Mouse (Mus musculus): ENCODE data around the gene Selenbp2. TPM values are rescaled to one million over a fixed set of nuclear protein-coding genes. Genes with fewer than 3 reads are reported as not detected.
"Not testable (repeated sequence)": the region's sequence is repeated elsewhere in the genome, so short reads cannot be mapped to it uniquely, and the experiment has no call there.

Selenbp2 gene
- polyA plus RNA-seq (2016; fragmentation: Nextera tagmentation; extraction: Ambion mirVana) = 0.18 and 0.20 TPM in 2 replicates

DNA sequence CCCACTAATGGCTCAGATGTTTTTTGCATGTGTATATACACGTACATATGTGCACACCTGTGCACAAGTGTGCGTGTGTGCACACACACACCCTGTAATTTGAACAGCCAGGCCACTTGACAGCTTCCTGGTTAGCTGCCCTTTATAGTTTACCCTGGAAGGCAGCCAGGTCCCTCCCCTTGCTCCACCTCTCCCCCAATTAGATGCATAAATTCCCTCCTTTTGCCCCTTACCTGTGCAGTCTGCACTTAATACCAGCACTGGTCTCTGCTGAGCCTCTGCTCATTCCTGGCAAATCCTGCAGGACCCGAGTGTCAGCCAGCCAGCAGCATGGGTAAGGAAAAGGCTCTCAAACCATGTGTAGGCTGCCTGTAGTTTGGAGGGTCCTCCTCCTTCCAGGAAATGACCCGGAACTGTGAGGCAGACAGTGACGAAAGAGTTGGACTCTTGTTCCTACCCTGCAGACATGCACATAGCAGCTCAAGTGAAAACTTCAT, at the start of gene Selenbp2:
Selenbp2 (plus strand) TSS at position 228 of the 497 bp plus-strand sequence.
- 38% methylated on average over 5 of the region's 5 CpGs for whole genome bisulfite sequencing
- peak; percentile 33; the same call in 1 of the 2 replicates for ATAC-seq (ENCODE audit: insufficient number of reproducible peaks, insufficient read depth, low FRiP score, low TSS enrichment, low read depth)

DNA sequence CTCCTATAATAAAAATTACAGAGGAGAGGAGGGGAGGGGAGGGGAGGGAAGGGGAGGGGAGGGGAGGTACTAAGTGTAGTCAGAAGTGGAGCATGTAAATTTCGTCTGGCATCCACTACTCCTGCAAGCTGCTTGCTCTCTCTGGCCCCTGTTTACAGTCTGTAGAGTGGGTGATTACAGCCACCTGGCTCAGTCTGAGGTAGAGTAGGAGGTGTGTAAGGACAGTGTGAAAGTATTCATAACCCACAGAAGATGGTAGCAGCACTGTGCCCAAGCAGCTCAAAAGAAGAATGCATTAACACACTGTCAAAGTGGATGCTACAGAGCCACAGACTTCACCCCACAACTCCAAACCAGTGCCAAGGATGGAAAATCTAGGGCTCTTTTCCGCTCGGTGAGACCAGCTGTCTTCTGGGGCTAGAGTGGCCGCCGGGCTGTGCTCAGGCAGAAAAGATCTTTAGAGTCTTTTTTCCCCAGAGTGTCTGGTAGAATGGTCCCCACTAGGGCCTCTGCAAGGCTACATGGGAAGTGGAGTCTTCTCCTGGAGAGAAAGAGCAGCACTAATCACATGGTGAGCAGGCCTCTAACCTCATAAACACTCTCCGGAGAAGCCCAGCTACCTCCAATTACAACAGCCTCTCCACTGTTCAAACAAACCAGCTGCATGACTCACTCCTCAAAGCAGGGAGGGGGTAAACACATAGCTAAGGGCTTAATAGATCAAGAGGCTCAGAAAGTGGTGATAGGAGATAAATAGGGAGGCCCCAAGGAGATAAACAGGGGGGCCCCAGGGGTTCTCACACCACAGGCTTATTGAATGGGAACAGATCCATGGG, 44.4 kb upstream of the Selenbp2 start:
- Histone ChIP-seq H3K4me3 (replicated peaks) (no peak overlapping the region), H3K9me3 (no peaks in the 10 kb centered on the region), H3K4me2 (0 out of 2 replicates have a peak overlapping the region, but pooled peaks have one; percentile 26), H3K4me1 (replicated peaks) (peaks cover 20% of the 10 kb centered on the region), H3K36me3 (no peaks in the 10 kb centered on the region), H3K27me3 (no peaks in the 10 kb centered on the region; the same call in 1 of the 2 replicates), H3K9ac (replicated peaks) (no peak overlapping the region; the same call in 1 of the 2 replicates), H3K27ac (peak overlapping the region; percentile 82)
- WGBS = 29% methylated on average over 6 of the region's 6 CpGs
- ATAC-seq (ENCODE audit: insufficient number of reproducible peaks, insufficient read depth, low FRiP score, low TSS enrichment, low read depth) = peak; percentile 76

More for the DNA sequence above, at the start of gene Selenbp2:
- no peak within 1 kb of the TSS for H3K4me2 ChIP-seq
- no peak within 1 kb of the TSS for H3K4me3 ChIP-seq (replicated peaks)
- H3K9me3 ChIP-seq = no peaks in the 10 kb centered on the region
- H3K9ac ChIP-seq (replicated peaks) = no peak within 1 kb of the TSS
- H3K27me3 ChIP-seq = no peaks in the 10 kb centered on the region
- H3K36me3 ChIP-seq = no peaks in the 10 kb centered on the region
- no peak within 1 kb of the TSS for H3K27ac ChIP-seq
- H3K4me1 ChIP-seq (replicated peaks) = peaks cover 15% of the 10 kb centered on the region

DNA sequence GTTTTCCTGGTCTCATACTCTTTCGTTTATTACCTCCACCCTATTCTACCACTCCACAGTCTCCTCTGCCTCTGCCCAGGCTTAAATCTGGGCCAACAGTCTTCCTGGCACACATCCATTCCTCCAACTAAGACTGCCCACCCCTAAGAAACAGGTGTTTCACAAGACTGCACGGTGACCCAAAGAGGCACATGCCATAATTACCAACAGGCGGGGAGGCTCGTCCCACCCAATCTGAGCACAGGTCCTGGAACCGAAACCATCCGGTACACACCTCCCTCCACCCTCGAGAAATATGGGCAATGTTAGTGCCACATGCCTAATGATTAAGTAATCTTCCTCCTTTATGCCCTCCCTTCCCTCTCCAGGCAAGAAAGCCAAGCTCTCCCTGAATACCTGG, 42.9 kb upstream of the Selenbp2 start:
- Histone ChIP-seq H3K4me3 (replicated peaks) (no peak overlapping the region), H3K9ac (replicated peaks) (no peak overlapping the region), H3K4me1 (replicated peaks) (peaks cover 20% of the 10 kb centered on the region), H3K36me3 (no peaks in the 10 kb centered on the region), H3K27me3 (no peaks in the 10 kb centered on the region; the same call in 1 of the 2 replicates), H3K9me3 (no peaks in the 10 kb centered on the region), H3K27ac (no peak overlapping the region), H3K4me2 (no peak overlapping the region)
- 51% methylated on average over 7 of the region's 7 CpGs for WGBS
- no peak for ATAC-seq (ENCODE audit: insufficient number of reproducible peaks, insufficient read depth, low FRiP score, low TSS enrichment, low read depth)

GRCm38 (mm10) chr3:94653967-94654366, 39.4 kb upstream of the Selenbp2 start:
- not testable (repeated sequence) for H3K9me3 ChIP-seq; H3K4me3 ChIP-seq (replicated peaks); H3K36me3 ChIP-seq; H3K27ac ChIP-seq; H3K9ac ChIP-seq (replicated peaks); H3K4me2 ChIP-seq; ATAC-seq (ENCODE audit: insufficient number of reproducible peaks, insufficient read depth, low FRiP score, low TSS enrichment, low read depth); H3K27me3 ChIP-seq
- H3K4me1 ChIP-seq (replicated peaks) = peaks cover 21% of the 10 kb centered on the region
- WGBS = 80% methylated on average over 1 of the region's 1 CpGs

DNA sequence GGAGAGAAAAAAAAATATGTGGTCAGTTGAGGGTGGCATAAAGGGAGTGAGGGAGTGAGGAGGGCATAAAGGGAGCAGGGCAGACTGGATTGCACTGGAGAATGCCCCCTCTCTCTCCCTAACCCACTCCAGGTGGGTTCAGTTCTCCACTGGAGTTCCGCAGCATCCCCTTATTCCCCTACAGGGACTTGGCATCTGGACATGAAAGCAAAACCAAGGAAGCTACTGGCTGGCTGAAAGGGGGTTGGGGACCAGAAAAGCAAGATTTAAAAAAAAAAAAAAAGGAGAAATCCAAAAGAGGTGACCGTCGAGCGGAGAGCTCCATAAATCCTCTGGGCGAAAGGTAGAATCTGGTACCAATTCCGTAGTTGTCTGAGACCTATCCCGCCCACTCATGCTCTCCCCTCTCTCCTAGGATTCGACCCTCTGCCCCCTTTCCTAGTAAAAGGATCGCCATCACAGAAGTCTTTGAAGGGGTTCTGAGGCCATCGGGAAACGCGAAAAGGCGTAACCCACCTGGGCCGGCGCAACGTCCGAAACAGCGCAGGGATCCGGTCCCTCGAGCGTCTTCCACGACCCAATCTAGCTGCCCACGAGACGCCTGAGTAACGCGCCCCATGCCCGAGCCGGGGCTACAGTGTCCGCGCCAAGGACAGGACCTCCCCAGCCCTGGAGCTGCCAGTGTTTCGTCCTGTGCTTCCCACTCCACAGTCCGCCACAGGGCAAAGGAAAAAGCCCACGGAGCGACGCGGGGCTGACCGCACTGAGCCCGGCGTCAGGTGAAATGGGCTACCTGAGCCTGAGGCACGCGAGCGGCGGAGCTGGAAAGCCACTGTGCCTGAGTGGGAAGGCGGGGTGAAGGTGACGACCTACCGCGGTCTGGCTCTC, 35.3 kb upstream of the Selenbp2 start:
- not testable (repeated sequence) for H3K27ac ChIP-seq; H3K9ac ChIP-seq (replicated peaks); H3K9me3 ChIP-seq; H3K36me3 ChIP-seq; H3K4me1 ChIP-seq (replicated peaks)
- peak; percentile 48 for ATAC-seq (ENCODE audit: insufficient number of reproducible peaks, insufficient read depth, low FRiP score, low TSS enrichment, low read depth)
- Histone ChIP-seq H3K4me2 (peak overlapping the region; percentile 67), H3K4me3 (replicated peaks) (peak overlapping the region; percentile 41), H3K27me3 (peaks cover 13% of the 10 kb centered on the region)
- 2% methylated on average over 27 of the region's 47 CpGs for WGBS

- WGBS = under 1% methylated on average over 22 of the region's 33 CpGs
- H3K36me3 ChIP-seq; H3K27ac ChIP-seq; H3K9me3 ChIP-seq; H3K9ac ChIP-seq (replicated peaks); H3K4me1 ChIP-seq (replicated peaks): not testable (repeated sequence)
- Histone ChIP-seq H3K4me3 (replicated peaks) (peak within 1 kb of the TSS; percentile 41), H3K27me3 (peaks cover 13% of the 10 kb centered on the region), H3K4me2 (peak within 1 kb of the TSS; percentile 67)
- ATAC-seq (ENCODE audit: insufficient number of reproducible peaks, insufficient read depth, low FRiP score, low TSS enrichment, low read depth) = peak; percentile 76
Measured at GRCm38 (mm10) chr3:94658740-94659095, 34.6 kb upstream of the Selenbp2 start, which contains the start of gene Tuft1. Gene Tuft1, minus strand, starts transcription at chr3:94658872.

DNA sequence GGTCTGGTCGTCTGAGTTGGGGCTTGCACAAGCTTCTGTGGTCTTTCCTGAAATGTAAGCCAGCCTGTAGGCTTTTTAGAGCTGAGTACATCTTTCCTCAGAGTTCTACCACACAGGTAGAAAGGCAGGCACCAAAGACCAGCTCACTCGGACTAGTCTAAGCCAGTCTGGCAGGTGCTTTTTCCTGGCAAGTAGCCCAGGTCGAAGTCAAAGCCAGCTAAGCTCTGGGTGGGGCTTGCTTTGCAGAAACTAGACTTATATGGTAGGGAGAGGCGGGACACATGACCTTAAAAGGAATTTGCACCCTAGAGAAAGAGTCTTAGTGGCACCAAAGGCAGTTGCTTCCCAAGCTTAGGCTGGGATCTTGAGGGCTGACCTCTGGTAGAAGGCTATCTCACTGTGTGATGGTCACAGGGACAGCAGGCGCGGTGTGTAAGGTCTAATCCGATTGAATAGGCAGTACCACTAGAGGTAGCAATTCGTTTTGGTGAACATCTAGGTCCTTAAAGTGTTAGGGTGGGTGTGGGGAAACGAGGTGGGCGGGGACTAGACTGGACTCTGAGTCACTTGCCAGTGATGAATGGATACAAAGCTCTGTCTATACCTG, 34.1 kb upstream of the Selenbp2 start:
- WGBS = 27% methylated on average over 8 of the region's 10 CpGs
- H3K36me3 ChIP-seq; H3K9ac ChIP-seq (replicated peaks); H3K4me1 ChIP-seq (replicated peaks); H3K27ac ChIP-seq; H3K9me3 ChIP-seq; H3K4me3 ChIP-seq (replicated peaks): not testable (repeated sequence)
- ATAC-seq (ENCODE audit: insufficient number of reproducible peaks, insufficient read depth, low FRiP score, low TSS enrichment, low read depth) = peak; percentile 70
- peak overlapping the region; percentile 33 for H3K4me2 ChIP-seq
- H3K27me3 ChIP-seq = peaks cover 13% of the 10 kb centered on the region

- ATAC-seq (ENCODE audit: insufficient number of reproducible peaks, insufficient read depth, low FRiP score, low TSS enrichment, low read depth); H3K4me1 ChIP-seq (replicated peaks); H3K27ac ChIP-seq; H3K9ac ChIP-seq (replicated peaks); H3K4me3 ChIP-seq (replicated peaks); H3K36me3 ChIP-seq; H3K4me2 ChIP-seq; H3K9me3 ChIP-seq: not testable (repeated sequence)
- 89% methylated on average over 2 of the region's 2 CpGs for WGBS
- peaks cover 13% of the 10 kb centered on the region for H3K27me3 ChIP-seq
Measured at GRCm38 (mm10) chr3:94660841-94661240, 32.5 kb upstream of the Selenbp2 start.

DNA sequence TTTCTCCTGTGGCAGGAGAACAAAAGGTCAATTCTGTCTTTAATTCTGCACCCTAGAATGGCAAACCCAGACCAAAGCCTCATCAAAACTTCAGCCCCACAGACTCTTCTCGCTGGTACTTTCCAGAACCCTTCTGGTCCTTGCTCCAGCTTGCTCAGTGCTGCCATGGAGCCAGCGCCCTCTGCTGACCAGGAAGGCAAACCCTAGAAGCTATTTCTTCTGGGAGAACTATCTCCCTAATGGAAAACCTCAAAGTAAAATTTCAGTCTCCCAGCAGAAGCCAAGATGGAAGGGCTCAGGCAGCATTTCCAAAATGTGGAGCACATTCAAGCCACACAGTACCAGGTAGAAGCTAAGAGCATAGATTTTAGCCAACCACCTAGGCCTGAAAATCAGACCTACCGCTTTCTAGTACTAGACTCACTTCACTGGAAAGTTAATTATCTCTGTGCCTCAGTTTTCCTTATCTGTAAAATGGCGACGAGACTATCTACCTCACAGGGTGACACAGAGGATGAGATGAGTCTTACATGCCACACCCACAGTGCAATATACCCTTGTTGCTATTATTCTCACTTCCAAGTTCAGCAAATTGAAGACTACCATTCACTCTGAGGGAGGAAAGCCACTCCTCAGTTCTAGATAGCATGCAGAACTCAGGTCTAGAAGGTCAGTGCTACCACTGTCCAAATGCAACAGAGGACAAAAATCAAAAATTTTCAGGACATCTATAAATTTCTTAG, 28.1 kb upstream of the Selenbp2 start:
- ATAC-seq (ENCODE audit: insufficient number of reproducible peaks, insufficient read depth, low FRiP score, low TSS enrichment, low read depth); H3K36me3 ChIP-seq: not testable (repeated sequence)
- WGBS = 53% methylated on average over 5 of the region's 5 CpGs

DNA sequence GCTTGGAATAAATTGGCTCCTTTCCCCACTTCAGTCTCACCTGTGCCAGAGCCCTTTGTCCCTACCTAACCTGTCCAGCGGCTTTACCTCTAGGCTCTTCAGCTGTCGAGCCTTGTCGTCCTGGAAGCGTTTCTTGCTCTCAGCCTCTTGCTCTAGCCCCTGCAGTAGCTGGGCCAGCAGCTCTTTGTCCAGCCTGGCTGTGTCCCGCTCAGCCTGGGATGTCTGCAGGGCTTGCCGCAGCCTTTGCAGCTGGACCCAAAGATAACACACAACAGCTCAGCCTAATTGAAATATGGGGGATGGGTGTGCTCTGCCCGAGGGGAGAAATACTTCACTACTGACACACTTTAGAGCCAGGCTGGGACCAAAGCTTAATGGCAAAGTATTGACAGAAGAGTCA, 27.5 kb upstream of the Selenbp2 start:
- H3K9me3 ChIP-seq; ATAC-seq (ENCODE audit: insufficient number of reproducible peaks, insufficient read depth, low FRiP score, low TSS enrichment, low read depth); H3K4me1 ChIP-seq (replicated peaks); H3K27ac ChIP-seq; H3K36me3 ChIP-seq; H3K27me3 ChIP-seq; H3K4me3 ChIP-seq (replicated peaks); H3K4me2 ChIP-seq; H3K9ac ChIP-seq (replicated peaks): not testable (repeated sequence)
- WGBS = 32% methylated on average over 7 of the region's 7 CpGs

More for the DNA sequence above, 28.1 kb upstream of the Selenbp2 start:
- not testable (repeated sequence) for H3K4me3 ChIP-seq (replicated peaks); H3K27me3 ChIP-seq; H3K9ac ChIP-seq (replicated peaks); H3K4me1 ChIP-seq (replicated peaks); H3K27ac ChIP-seq; H3K9me3 ChIP-seq; H3K4me2 ChIP-seq
